Mouse (Mus musculus): Measurements from ENCODE around the gene Adamts16. TPM values are rescaled to one million over a fixed set of nuclear protein-coding genes. Genes with fewer than 3 reads are reported as not detected.

Adamts16 gene
- not detected for total RNA-seq (2023)

GRCm38 (mm10) chr13:70841421-70841904 lies at the start of gene Adamts16:
TSS of gene Adamts16 (minus strand) at chr13:70841811.

Other genes with a start within 250 kb of the Adamts16 start
- gene Ice1, start 204.2 kb downstream of the Adamts16 start, total RNA-seq (2023) = 10 to 100 TPM; 45.1 to 54.1 TPM

Data from monocyte, adult 59 days (primary cell).